Mouse (Mus musculus): ENCODE results near the gene Mrnip. TPM values are rescaled to one million over a fixed set of nuclear protein-coding genes. Genes with fewer than 3 reads are reported as not detected.

Gene Mrnip
- total RNA-seq (2017) = 5.4 and 10.9 TPM in 2 replicates

- ATAC-seq (replicated peaks in 1 of 2; ENCODE audit: insufficient read depth in 1 of 2, low FRiP score in 2 of 2, low TSS enrichment in 1 of 2, low read depth in 1 of 2, poor library complexity in 2 of 2, severe bottlenecking in 2 of 2) = peak in 1 of 2 experiments; percentile 11; a peak in 1 of 4 replicates
Measured at GRCm38 (mm10) chr11:50174111-50174729, at the start of gene Mrnip. Gene Mrnip, plus strand, starts transcription at chr11:50174444.

DNA sequence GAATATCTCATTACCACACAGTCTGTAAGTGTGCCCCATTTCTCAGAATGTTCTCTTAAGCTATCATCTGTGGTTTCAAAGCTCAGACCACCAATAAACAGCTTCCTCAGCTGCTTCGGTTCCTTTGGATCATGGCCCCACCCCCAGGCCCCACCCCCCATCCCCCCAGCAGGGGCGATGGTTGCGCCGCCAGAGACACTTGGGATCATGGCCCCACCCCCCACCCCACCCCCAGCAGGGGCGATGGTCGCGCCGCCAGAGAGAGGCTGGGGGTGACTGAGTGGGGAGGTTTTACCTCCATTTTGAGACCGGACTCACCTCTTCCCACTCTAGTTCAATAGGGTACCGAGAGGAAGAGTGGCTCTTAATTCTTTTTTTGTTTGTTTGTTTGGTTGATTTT lies 46.5 kb upstream of the Mrnip start:
- ATAC-seq (replicated peaks in 1 of 2; ENCODE audit: insufficient read depth in 1 of 2, low FRiP score in 2 of 2, low TSS enrichment in 1 of 2, low read depth in 1 of 2, poor library complexity in 2 of 2, severe bottlenecking in 2 of 2) = no peak

DNA sequence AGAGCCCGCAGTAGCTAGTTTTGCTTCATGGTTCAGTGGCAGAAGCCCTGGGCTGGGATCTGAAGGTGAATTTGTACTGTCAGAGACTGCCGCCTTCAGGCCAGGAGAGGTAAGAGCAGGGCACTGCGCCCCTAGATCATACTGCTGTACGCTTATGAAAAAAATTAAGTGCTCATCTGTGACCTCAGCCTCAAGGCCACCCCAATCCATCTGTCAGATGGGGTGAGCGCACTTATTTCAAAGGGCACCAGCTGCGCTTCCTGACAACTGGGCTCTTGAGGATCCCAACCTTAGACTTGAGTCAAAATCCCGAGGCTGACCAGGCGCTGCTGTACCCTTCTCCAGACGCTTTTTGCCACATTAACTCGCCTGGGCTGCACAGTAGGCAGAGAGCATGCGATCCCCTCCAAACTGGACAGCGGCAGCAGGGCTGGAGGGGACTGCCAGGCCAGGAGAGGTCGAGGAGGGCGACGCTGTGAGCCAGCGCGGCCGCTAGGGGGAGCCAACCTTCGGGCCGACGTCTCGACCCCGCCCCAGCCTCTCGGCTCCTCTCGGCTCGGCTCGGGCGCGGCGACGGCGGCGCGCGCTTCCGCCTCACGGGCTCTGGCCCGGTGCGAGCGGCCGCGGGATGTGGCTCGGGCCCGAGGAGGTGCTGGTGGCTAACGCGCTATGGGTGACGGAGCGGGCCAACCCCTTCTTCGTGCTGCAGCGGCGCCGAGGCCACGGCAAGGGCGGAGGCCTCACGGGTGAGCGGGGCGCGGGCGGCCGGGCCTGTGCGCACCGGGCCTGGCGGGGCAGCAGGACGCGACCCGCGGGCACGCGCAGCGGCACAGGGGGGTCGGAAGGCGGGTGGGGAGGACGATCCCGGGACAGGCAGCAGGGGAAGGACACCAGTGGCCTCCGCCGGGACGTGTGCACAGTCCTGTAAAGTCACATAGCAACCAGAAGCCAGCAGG lies 43.2 kb upstream of the Mrnip start, which contains the start of gene Tbc1d9b:
Gene Tbc1d9b (plus strand): TSS at position 586 of the 956 bp plus-strand sequence.
- ATAC-seq (replicated peaks in 1 of 2; ENCODE audit: insufficient read depth in 1 of 2, low FRiP score in 2 of 2, low TSS enrichment in 1 of 2, low read depth in 1 of 2, poor library complexity in 2 of 2, severe bottlenecking in 2 of 2) = peak; percentile 78 to 87

- no peak for ATAC-seq (replicated peaks in 1 of 2; ENCODE audit: insufficient read depth in 1 of 2, low FRiP score in 2 of 2, low TSS enrichment in 1 of 2, low read depth in 1 of 2, poor library complexity in 2 of 2, severe bottlenecking in 2 of 2)
Measured at GRCm38 (mm10) chr11:50131801-50132201, 42.4 kb upstream of the Mrnip start.

DNA sequence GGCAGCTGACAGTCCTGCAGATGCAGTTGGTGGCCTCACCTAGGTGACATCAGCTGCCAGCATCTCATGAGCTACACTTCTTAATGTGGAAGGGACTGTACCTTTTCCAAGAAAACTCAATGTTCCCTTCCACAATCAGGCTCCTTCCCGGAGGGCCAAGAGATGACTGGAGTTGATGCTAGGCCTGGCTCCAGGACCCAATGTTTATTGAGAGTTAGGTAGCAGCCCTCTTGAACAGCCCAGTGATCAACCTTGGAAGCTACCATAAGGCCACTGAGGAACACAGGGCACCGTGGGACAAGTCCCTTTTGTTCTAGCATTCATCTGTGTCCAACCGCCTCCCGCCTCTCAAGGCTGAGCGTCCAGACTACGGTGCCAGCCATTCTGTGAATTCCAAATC lies 42.0 kb upstream of the Mrnip start:
- ATAC-seq (replicated peaks in 1 of 2; ENCODE audit: insufficient read depth in 1 of 2, low FRiP score in 2 of 2, low TSS enrichment in 1 of 2, low read depth in 1 of 2, poor library complexity in 2 of 2, severe bottlenecking in 2 of 2) = no peak

DNA sequence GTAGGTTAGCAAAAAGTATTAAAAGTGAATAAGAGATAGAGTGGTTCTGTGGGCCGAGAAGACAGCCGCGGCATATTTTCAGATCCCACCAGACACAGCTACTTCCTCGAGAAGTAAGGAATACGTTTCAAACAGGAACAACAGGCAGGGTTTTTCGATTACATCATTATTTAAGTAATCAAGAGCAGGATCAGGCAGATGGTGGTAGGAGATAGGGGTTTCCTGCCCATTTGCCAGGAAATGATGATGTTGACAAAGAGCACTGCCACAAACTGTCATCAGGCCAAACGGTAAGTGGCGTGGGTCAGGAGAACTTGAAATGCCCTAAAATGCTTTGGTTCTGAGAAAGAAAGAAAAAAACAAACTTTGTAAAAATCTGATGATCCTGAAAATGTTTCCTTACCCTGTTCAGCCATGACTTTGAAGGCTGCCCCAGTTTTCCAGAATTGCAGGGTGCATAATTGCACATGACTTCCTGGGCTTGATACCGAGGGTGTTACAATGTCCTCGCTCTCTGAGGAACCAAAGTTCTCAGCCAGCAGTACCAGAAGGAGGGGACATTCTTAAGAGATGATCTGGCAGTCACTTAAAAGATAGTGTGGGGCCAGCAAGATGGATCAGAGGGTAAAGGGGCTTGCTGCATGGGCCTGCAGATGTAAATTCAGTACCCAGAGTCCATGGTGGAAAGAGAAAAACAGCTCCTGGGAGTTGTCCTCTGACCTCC lies 39.9 kb upstream of the Mrnip start:
- peak; percentile 47 to 63 for ATAC-seq (replicated peaks in 1 of 2; ENCODE audit: insufficient read depth in 1 of 2, low FRiP score in 2 of 2, low TSS enrichment in 1 of 2, low read depth in 1 of 2, poor library complexity in 2 of 2, severe bottlenecking in 2 of 2)

- no peak for ATAC-seq (replicated peaks in 1 of 2; ENCODE audit: insufficient read depth in 1 of 2, low FRiP score in 2 of 2, low TSS enrichment in 1 of 2, low read depth in 1 of 2, poor library complexity in 2 of 2, severe bottlenecking in 2 of 2)
Measured at GRCm38 (mm10) chr11:50138206-50138822, 35.9 kb upstream of the Mrnip start.

DNA sequence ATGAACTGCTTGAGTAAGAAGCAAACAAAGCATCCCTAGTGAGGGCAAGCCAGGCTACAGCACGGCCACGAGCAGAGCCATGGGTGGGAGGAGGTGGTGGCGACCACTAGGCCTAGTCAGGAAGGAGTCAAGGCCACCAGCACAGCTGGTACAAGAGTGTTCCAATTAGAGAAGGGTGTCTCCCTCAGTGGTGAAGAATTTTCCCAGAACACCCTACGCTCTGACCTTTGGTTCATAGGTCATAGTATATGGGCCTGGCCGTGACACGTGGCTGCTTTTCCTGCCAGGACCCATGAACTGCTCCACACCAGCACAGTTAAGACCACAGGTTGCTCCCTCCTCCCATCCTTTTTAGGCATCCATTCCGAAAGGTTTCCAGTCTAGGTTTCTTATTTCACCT lies 34.7 kb upstream of the Mrnip start:
- no peak for ATAC-seq (replicated peaks in 1 of 2; ENCODE audit: insufficient read depth in 1 of 2, low FRiP score in 2 of 2, low TSS enrichment in 1 of 2, low read depth in 1 of 2, poor library complexity in 2 of 2, severe bottlenecking in 2 of 2)

GRCm38 (mm10) chr11:50145529-50145928 lies 28.7 kb upstream of the Mrnip start:
- ATAC-seq (replicated peaks in 1 of 2; ENCODE audit: insufficient read depth in 1 of 2, low FRiP score in 2 of 2, low TSS enrichment in 1 of 2, low read depth in 1 of 2, poor library complexity in 2 of 2, severe bottlenecking in 2 of 2) = no peak

GRCm38 (mm10) chr11:50146121-50146520 lies 28.1 kb upstream of the Mrnip start:
- ATAC-seq (replicated peaks in 1 of 2; ENCODE audit: insufficient read depth in 1 of 2, low FRiP score in 2 of 2, low TSS enrichment in 1 of 2, low read depth in 1 of 2, poor library complexity in 2 of 2, severe bottlenecking in 2 of 2) = no peak

GRCm38 (mm10) chr11:50147267-50147957 lies 26.8 kb upstream of the Mrnip start:
- ATAC-seq (replicated peaks in 1 of 2; ENCODE audit: insufficient read depth in 1 of 2, low FRiP score in 2 of 2, low TSS enrichment in 1 of 2, low read depth in 1 of 2, poor library complexity in 2 of 2, severe bottlenecking in 2 of 2) = no peak

GRCm38 (mm10) chr11:50147958-50148476 lies 26.2 kb upstream of the Mrnip start:
- ATAC-seq (replicated peaks in 1 of 2; ENCODE audit: insufficient read depth in 1 of 2, low FRiP score in 2 of 2, low TSS enrichment in 1 of 2, low read depth in 1 of 2, poor library complexity in 2 of 2, severe bottlenecking in 2 of 2) = no peak

- no peak for ATAC-seq (replicated peaks in 1 of 2; ENCODE audit: insufficient read depth in 1 of 2, low FRiP score in 2 of 2, low TSS enrichment in 1 of 2, low read depth in 1 of 2, poor library complexity in 2 of 2, severe bottlenecking in 2 of 2)
Measured at GRCm38 (mm10) chr11:50149200-50149599, 25.0 kb upstream of the Mrnip start.

GRCm38 (mm10) chr11:50149603-50150150 lies 24.6 kb upstream of the Mrnip start:
- ATAC-seq (replicated peaks in 1 of 2; ENCODE audit: insufficient read depth in 1 of 2, low FRiP score in 2 of 2, low TSS enrichment in 1 of 2, low read depth in 1 of 2, poor library complexity in 2 of 2, severe bottlenecking in 2 of 2) = no peak

DNA sequence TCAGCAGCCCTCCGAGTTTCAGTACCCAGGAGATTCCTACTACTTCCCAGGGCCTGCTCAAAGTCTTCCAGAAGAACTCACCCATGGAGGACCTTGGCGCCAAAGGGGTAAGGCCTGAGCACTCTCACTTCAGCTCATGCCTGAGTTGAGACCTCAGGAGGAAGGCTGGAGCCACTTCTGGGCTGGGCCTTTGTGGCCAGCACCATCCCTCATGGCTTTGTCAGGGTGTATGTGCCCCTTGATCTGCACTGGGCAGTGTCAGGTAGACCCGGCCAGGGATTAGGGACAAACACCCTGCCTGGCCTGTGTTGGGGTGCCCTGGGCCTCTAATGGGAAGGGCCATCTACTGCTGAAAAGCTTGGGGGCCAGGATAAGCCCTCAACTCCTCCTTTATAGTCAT lies 22.9 kb upstream of the Mrnip start:
- ATAC-seq (replicated peaks in 1 of 2; ENCODE audit: insufficient read depth in 1 of 2, low FRiP score in 2 of 2, low TSS enrichment in 1 of 2, low read depth in 1 of 2, poor library complexity in 2 of 2, severe bottlenecking in 2 of 2) = no peak

- ATAC-seq (replicated peaks in 1 of 2; ENCODE audit: insufficient read depth in 1 of 2, low FRiP score in 2 of 2, low TSS enrichment in 1 of 2, low read depth in 1 of 2, poor library complexity in 2 of 2, severe bottlenecking in 2 of 2) = no peak
Measured at GRCm38 (mm10) chr11:50154166-50154565, 20.1 kb upstream of the Mrnip start.

Measured in hematopoietic stem cell, adult 5-6 weeks (primary cell).